Mouse (Mus musculus) heart, adult 2 months (tissue): ENCODE measurements around the gene Ifit1bl2.
"Not testable (repeated sequence)": the region's sequence is repeated elsewhere in the genome, so short reads cannot be mapped to it uniquely, and the experiment has no call there.

ENCODE experiments used
- CTCF ChIP-seq: fragments of 200-600 bp; IDR thresholded peaks from 2 replicates; pipeline ENCODE4 v1.8.1; 2022; ENCODE audit warnings: antibody characterized with exemption, mild to moderate bottlenecking, moderate library complexity
- POLR2A ChIP-seq: fragments of 200-500 bp; IDR thresholded peaks from 2 replicates; pipeline ENCODE4 v1.6.1; 2011; ENCODE audit warnings: mild to moderate bottlenecking, low read depth, low read length, control low read depth; ENCODE audit not compliant: insufficient read depth

DNA sequence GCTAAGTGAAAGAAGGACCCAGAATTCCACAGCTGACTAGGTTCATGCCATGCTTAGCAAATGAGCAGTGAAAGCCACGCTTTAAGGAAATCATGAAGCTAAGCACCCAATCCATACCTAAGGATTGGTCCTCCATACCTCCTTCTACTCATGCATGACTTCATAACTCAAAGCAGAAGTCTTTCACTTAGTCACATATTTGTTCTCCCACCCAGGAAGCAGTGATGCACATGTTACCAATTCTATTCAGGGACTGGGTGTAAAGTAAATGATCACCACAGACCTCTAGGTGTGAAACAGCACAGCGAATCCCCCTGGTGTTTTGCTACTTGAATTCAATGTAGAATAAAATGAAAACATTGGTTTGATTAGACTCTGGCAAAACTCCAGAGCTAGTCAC is 57.8 kb downstream of the Ifit1bl2 start:
- not testable (repeated sequence) for TF ChIP-seq CTCF, POLR2A
